9 mouse cellular contexts compared by ENCODE assay signal in the genomic region with DNA sequence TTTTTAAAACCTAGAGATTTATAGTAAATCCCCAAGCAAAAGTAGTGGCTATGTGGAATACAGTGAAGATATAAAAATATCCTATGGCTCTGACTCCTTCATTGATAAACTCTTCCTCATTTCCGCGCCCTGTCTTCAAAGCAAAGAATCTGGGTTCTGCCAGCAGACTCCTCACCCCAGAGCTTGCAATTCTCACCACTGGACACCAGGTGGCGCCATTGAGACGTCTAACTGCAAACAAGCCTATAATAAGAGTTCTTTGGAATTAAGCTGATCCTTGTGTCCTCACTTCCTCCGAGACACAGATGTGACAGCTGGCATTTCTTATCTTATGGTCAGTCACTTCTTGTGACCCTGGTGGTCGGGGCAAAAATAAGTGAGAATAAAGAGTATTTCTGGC.
DNase-seq lines count a peak whose midpoint lies in the region; ATAC-seq lines count a peak whose summit lies in the region.
"Had no signal": no experiment of that assay in that cellular context is flagged by ENCODE, and none has a peak within 500 bp of the region (broad histone marks: within the 10 kb centered on the region; RNA-seq: fewer than 3 reads in every experiment).

No protein-coding gene starts in this region.

- peak; percentile 33 for DNase-seq in kidney, adult 11 months
- peak; percentile 70 to 72 for DNase-seq in adrenal gland, postnatal 36 days
- DNase-seq in embryonic facial prominence, embryonic 11.5 days (ENCODE audit: low spot score), result peak; percentile 85
- DNase-seq in heart, postnatal 14 days, result peak; percentile 63 to 66
- DNase-seq in left cerebral cortex, adult 9 months (ENCODE audit: low spot score in 2 of 2), result peak; percentile 25 to 75
- peak; percentile 32 to 53 for DNase-seq in natural killer cell, adult 2 months (ENCODE audit: low spot score in 2 of 2)
- DNase-seq in testis, postnatal 10 days (ENCODE audit: low spot score), result peak; percentile 76

- no peaks in the 10 kb centered on the region for H3K4me1 ChIP-seq in kidney, embryonic 16.5 days (ENCODE audit: insufficient read depth, low read length)
- H3K4me1 ChIP-seq in embryonic facial prominence, embryonic 11.5 days (ENCODE audit: control insufficient read depth, insufficient read depth, low read length), result no peaks in the 10 kb centered on the region
- H3K4me1 ChIP-seq: embryonic facial prominence, embryonic 15.5 days had no signal

- no peak for ATAC-seq in kidney, embryonic 16.5 days (ENCODE audit: low FRiP score, low TSS enrichment)
- no peak for ATAC-seq in embryonic facial prominence, embryonic 11.5 days (replicated peaks; ENCODE audit: insufficient number of reproducible peaks, low FRiP score, low TSS enrichment, low read depth)

- H3K4me3 ChIP-seq in kidney, embryonic 16.5 days (ENCODE audit: low read length), result no peak overlapping the region
- H3K4me3 ChIP-seq in embryonic facial prominence, embryonic 11.5 days (ENCODE audit: low read depth, low read length), result no peak overlapping the region
- H3K4me3 ChIP-seq: embryonic facial prominence, embryonic 15.5 days had no signal

- H3K27ac ChIP-seq in kidney, embryonic 16.5 days (ENCODE audit: low read length), result no peak overlapping the region
- no peak overlapping the region for H3K27ac ChIP-seq in embryonic facial prominence, embryonic 11.5 days (replicated peaks; ENCODE audit: low read depth, low read length)
- H3K27ac ChIP-seq: embryonic facial prominence, embryonic 15.5 days had no signal

- H3K9me3 ChIP-seq in kidney, embryonic 16.5 days (ENCODE audit: low read length), result no peaks in the 10 kb centered on the region
- H3K9me3 ChIP-seq in embryonic facial prominence, embryonic 11.5 days (replicated peaks; ENCODE audit: control insufficient read depth, low read length), result no peaks in the 10 kb centered on the region
- H3K9me3 ChIP-seq: embryonic facial prominence, embryonic 15.5 days had no signal

- H3K36me3 ChIP-seq in kidney, embryonic 16.5 days (ENCODE audit: insufficient read depth, low read length), result no peaks in the 10 kb centered on the region
- H3K36me3 ChIP-seq in embryonic facial prominence, embryonic 11.5 days (replicated peaks; ENCODE audit: control insufficient read depth, insufficient read depth, low read depth, low read length), result no peaks in the 10 kb centered on the region
- H3K36me3 ChIP-seq: embryonic facial prominence, embryonic 15.5 days had no signal

- H3K9ac ChIP-seq in kidney, embryonic 16.5 days (replicated peaks; ENCODE audit: low read length), result no peak overlapping the region
- H3K9ac ChIP-seq in embryonic facial prominence, embryonic 11.5 days (replicated peaks; ENCODE audit: low read length), result no peak overlapping the region
- H3K9ac ChIP-seq: embryonic facial prominence, embryonic 15.5 days had no signal

- intact Hi-C loops in heart, postnatal 14 days (cut with DNase I), result no loop called here

- H3K27me3 ChIP-seq in kidney, embryonic 16.5 days (ENCODE audit: insufficient read depth, low read length), result no peaks in the 10 kb centered on the region
- no peaks in the 10 kb centered on the region for H3K27me3 ChIP-seq in embryonic facial prominence, embryonic 11.5 days (ENCODE audit: control insufficient read depth, insufficient read depth, low read length)
- H3K27me3 ChIP-seq: embryonic facial prominence, embryonic 15.5 days had no signal

- WGBS in kidney, embryonic 16.5 days, result 31% methylated on average over 6 of the region's 6 CpGs
- 24% methylated on average over 6 of the region's 6 CpGs for WGBS in embryonic facial prominence, embryonic 11.5 days

- no peak overlapping the region for H3K4me2 ChIP-seq in kidney, embryonic 16.5 days (replicated peaks; ENCODE audit: low read depth, low read length)
- H3K4me2 ChIP-seq in embryonic facial prominence, embryonic 11.5 days (ENCODE audit: low read depth, low read length), result no peak overlapping the region
- H3K4me2 ChIP-seq: embryonic facial prominence, embryonic 15.5 days had no signal

Comparison
In these comparisons a context has a peak if more than half of its experiments do, and no peak if none do; other contexts are left out.
1. DNase-seq: peak in every context shown above with its lines; median percentile 85 in embryonic facial prominence, embryonic 11.5 days; 76 in testis, postnatal 10 days; 71 in adrenal gland, postnatal 36 days; 64 in heart, postnatal 14 days; 50 in left cerebral cortex, adult 9 months; 42 in natural killer cell, adult 2 months; 33 in kidney, adult 11 months.